Mouse (Mus musculus) heart, postnatal 25 days (tissue): ENCODE data around the gene Csrp3. TPM values are rescaled to one million over a fixed set of nuclear protein-coding genes. Genes with fewer than 3 reads are reported as not detected.

Source experiments
- DNase-seq: peaks from one replicate; pipeline ENCODE4 v3.0.0; 2022; ENCODE audit warnings: low spot score
- intact Hi-C: fragments of 180-260 bp; cut with DNase I; formaldehyde crosslinking; loops from one replicate; pipeline ENCODE4 v1.15.1; 2025
- total RNA-seq, 2 experiments: library from RNA; stranded (reverse); gene quantifications; 2 replicates each; pipeline ENCODE4 v1.2.3; 2021

Gene Csrp3
- total RNA-seq, 2 experiments from 2014 or later: 2,113 to 2,237 TPM

GRCm38 (mm10) chr7:48784773-48785523, 62.9 kb downstream of the Csrp3 start:
- intact Hi-C loops: no loop called here
- no peak for DNase-seq

GRCm38 (mm10) chr7:48782432-48782831, 65.4 kb downstream of the Csrp3 start:
- no peak for DNase-seq
- intact Hi-C loops: no loop called here

Other genes with a start within 250 kb of the Csrp3 start
- gene Mrgprb3, start 204.2 kb downstream of the Csrp3 start, total RNA-seq: not detected
- 10 to 100 TPM; 11.0 to 12.9 TPM for gene Zdhhc13, start 59.0 kb downstream of the Csrp3 start, total RNA-seq
- gene E2f8, start 33.6 kb upstream of the Csrp3 start, total RNA-seq: under 1 TPM; 0.75 to 0.87 TPM
- gene Nav2, start 60.7 kb upstream of the Csrp3 start, total RNA-seq: 10 to 100 TPM; 53.0 to 60.1 TPM